Mouse (Mus musculus) adrenal gland, adult 18-20 months (tissue): ENCODE data around the gene Atg2b. TPM values are rescaled to one million over a fixed set of nuclear protein-coding genes. Genes with fewer than 3 reads are reported as not detected.
A peak's percentile ranks its signal among the peaks of the same experiment; 100 is the strongest.

Source experiments
- DNase-seq, 2 experiments: peaks; one replicate each; pipeline ENCODE4 v3.0.0; 2021 to 2022; ENCODE audit warnings: low spot score in 2 of 2
- long read RNA-seq, 2 experiments: library from polyadenylated mRNA; stranded (forward); transcript quantifications; one replicate each; pipeline ENCODE4 v2.0.0; 2021
- total RNA-seq, 2 experiments: library from RNA; stranded (reverse); gene quantifications; 1 replicate in 1 of 2; 2 replicates in 1 of 2; pipeline ENCODE4 v1.2.3; 2021

Atg2b gene
- total RNA-seq, result 10 to 100 TPM; 27.2 to 29.0 TPM
- long read RNA-seq, experiment 1, partial matches to known transcripts, result 2 of 5 reads
- long read RNA-seq, experiment 1, other reads (novel, unspliced or antisense), result 3 of 5 reads
- long read RNA-seq, experiment 2, partial matches to known transcripts, result 7 of 14 reads
- long read RNA-seq, experiment 2, other reads (novel, unspliced or antisense), result 7 of 14 reads

DNA sequence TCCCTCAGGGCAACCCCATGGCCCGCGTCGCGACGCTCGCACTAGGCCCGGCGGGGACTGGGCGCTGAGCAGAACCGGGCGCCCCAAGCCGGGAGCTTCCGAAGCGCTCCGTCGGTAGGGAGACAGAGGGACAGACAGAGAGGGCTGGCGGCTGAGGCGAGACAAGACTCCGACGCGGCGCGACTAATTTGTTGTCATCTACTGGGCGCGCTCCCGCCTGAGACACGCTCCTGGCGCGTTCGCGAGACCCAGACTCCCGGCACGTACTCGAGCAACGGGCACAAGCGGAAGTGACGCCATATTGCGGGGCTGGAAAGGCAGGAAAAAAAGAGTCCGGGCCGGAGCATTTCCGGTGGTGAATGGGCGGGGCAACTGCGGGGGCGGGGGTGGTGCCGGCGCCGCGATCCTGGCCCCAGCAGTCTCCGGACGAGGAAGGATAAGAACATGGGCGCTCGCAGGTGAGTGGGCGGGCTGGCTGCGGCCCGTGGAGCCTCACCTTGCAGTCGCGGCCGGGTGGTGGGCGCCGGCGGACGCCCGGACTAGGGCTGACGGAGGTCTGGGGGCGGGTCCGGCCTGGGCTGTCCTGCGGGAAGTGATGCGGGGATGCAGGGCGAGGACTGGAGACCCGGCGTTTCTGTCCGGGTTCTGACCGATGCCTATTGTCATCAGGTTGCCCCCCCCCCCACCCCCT is at the start of gene Atg2b:
Atg2b (minus strand) TSS at position 211 of the 691 bp plus-strand sequence.
- peak; percentile 91 to 94 for DNase-seq

DNA sequence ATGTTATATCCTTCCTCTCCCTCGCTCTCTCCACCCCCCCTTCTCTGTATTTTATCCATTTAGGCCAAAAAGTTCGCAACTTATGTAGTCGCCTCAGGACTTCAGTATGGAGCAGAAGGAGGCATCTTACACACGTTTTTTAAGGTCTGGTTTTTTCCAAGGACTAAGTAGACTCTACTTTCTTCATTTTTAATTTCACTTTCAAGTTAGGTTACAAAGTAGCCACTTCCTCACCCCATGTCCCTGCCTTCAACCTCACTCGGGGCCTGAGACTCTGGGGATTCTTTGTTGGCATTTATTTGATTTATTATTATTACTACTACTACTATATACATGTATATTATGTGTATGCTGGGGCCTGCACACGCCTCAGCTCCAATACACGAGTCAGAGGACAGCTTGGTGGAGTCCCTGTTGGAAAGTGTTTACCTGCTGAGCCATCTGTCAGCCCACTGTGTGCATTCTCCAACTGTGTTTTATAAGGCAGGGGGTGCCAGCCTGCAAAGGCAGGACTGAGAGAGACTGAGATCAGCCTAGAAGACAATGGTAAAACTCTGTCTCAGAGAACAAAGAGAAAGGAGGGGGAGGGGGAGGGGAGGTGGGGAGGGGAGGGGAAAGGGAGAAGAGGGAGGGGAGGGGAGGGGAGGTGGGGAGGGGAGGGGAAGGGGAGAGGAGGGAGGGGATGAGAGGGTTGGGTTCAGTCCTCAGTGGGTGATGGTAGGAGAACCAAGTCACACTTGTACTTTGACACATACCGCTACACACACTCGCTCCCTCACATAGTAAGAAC is 48.6 kb upstream of the Atg2b start:
- no peak for DNase-seq

DNA sequence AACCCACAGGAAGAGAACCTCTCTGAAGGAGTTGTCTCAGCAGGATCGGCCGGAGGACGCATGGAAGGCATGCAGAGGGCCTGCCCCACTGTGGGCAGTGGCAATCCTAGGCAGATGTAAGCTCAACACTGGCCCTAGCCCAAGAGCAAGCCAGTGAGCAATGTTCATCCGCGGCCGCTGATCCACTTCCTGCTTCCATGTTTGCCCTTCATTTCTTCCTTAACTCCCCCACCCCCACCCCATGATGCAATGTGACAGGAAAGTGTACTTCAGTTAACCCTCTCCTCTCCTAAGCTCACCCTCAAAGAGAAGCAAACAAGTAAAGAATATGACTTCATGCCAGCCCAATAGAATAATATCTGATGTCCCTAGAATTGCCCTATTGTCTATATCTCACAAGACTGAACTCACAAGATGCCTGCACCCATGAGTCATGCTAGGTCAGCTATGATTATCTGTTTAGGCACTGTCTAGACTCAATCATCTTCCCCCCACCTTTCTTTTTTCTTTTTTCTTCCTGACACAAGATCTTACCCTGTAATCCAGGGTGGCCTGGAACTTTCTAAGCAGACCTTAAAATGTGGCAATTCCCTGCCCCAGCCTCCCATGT is 45.9 kb upstream of the Atg2b start:
- DNase-seq, result no peak

DNA sequence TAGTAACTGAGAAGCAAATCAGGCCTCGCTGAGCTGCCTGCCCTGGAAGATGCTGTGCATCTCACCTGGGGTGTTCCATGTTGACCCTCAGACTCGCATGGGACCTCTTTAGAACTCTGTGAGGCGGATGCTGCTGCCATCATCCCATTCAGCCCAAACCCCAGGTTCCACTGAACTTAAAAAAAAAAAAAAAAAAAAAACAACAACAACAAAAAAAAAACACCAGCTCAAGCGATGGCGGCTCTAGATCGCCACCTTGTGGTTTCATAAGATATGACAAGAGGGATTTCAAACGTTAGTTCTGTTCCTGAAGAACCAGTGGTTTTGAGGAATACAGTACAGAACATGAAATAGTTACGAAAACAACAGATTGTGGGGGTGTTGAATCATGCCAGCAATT is 43.0 kb upstream of the Atg2b start:
- peak in 1 of 2 experiments; percentile 22 for DNase-seq

DNA sequence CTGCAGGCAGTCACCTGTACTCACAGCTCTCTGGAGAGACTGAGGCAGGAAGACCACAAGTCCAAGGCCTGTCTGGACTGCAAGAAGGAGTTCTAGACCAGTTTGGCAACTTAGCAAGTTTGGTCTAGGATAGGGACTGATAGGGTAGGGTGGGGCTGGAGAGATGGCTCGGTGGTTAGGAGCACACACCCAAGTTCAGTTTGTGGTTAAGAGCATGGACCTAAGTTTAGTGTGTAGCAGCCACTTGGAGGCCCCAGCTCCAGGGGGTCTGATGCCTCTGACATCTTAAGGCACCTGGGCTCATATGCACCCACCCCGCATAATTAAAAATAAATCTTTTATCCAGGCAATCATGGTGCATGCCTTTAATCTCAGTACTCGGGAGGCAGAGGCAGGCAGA is 42.3 kb upstream of the Atg2b start:
- no peak for DNase-seq

DNA sequence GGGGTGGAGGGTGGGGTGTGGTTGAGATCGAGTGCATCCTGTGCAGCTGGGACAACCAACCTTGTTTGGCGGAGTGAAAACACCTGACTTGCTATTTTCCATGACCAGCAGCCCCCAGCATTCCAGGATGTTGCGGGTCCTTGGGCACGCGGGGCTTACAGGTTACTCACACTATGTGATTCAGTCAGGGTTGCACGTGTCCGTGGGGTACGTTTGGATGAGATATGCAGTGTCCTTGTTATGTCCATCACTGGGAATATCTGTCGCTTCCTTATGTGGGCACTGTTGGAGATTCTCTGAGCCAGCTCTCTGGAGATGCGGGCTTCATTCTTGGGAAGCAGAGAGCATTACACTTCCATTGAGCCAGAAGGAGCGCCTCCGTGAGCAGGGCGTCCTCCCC is 40.7 kb upstream of the Atg2b start:
- no peak for DNase-seq

DNA sequence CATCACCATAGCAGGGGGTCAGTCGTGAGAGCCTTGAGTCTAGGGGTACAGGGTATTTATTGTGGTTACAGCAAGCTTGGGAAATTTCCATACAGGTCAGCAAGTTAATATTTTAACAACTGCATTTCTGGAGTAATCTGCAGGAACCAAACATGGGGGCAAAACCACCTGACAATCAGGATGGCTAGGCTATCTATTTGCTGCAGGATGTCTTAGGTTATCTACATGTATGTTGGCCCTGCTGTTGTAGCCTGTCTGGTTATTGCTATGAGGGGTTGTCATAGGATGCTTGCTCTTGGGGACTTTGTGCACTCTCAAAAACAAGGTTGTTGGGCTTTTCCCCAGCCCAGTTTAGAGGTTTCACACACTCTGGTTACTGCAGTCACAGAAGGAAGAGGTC is 39.6 kb upstream of the Atg2b start:
- DNase-seq, result no peak

DNA sequence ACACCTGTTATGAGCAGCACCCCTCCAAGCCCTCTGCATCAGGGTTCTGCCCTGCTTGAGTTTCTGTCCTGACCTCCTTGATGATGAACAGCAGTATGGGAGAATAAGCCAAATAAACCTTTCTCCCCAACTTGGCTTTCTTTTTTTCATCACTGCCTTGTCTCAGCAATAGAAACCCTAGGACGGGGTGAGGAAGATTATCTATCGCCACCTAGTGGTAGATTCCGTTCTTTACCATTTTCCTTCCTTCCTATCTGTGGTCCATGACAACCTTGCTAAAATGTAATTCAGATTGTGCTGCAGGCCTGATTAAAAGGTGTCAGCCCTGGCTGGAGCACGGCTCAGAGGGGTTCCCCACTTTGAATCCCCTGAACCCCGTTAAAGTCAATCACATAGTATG is 37.6 kb upstream of the Atg2b start:
- DNase-seq, result no peak

DNA sequence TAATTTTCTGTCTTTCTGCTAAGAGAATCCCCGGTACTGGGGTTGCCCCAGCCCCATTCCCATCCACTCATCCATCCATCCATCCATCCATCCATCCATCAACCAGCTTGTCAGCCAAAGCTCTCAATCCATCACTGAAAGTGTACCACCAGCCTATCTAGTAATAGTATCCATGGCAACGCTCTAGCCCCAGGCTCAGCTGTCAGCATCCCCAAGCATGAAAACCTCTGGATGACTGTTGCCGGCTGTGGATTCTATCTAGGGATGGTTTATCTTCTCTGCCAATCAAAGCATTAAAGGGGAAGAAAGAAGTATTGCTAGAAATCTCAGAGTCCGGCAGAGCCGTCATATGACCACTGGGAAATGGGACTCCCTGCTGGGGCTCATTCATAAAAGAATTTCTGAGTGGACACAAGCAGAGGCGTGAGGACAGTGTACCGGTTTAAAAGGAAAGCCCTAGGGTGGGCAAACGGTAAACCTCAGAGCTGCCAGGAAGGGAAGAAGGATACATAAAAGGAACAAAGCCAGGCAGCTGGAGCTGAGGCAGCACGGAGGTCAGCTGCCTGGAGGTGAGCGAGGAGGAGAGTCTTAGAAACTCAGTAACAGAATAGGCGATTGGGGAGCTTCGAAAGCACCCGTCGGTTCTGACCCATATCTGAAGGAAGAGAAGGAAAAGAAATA is 36.6 kb upstream of the Atg2b start:
- DNase-seq, result no peak

DNA sequence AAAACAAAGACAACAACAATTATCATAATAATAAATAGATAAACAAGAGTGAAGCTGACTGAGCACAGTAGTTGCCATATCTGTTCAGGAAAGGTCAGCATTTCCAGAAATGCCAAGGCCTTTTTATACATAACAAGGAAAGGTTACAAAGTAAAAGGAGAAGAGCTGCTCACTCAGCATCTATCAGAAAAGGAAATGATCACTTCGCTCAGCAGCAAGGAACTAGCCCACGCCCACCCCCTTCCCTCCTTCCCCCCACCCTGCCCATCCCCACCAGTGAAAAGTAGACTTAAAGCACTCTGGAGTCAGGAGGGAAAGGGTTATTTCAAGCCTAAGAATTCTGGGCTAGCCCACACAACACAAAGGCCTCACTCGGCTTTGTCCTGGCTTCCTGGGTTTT is 35.2 kb upstream of the Atg2b start:
- no peak for DNase-seq

DNA sequence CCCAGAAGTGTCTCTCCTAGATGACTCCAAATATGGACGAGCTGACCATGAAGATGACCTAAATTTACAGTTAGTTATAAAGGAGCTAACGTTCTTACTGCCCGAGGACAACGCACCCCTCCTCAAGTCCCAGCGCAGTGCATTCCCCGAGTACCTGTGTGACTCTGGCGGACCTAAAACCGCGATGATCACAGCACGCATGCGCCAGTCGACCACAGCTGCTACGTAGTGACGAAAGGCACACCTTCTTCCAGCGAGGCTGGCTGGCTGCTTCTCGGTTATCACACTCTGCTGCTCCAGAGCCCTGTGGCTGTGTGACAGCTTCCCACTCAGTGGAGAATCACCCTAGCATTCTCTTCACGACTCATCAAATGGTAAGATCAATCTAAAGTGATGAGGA is 33.6 kb upstream of the Atg2b start:
- DNase-seq, result peak in 1 of 2 experiments; percentile 36

DNA sequence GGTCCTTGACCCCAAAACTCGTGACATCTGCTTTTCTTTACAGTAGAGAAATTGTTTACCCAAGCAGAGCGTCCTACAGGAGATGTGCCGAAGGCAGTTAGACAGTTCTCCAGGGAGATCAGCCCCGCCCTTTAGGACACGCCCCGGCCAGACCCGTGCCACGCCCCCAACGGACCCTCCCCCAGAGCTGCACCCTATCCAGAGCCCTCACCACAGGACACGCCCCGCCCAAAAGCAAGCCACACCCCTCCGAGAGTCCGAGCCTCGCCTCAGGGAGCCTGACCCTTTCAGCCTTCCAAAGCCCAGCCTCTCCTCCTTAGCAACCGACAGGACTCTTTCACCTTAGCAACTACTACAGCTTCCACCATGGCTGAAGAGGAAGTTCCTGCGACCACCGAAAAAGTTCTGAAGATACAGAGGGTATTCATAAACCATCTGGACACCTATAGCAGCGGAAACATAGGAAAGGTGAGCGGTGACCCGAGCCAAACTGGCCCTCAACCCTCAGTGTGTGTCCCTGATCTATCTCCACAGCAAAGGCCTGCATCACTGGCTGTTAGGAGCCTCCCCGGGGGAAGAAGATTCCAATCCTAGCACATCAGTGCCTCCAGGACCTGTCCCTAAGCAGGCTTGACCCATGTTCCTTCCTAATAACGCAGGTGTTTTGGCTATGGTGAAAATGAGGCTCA is 20.9 kb upstream of the Atg2b start, which contains the start of gene Ak7:
Ak7 (plus strand) TSS at position 178 of the 689 bp plus-strand sequence.
- DNase-seq, result peak; percentile 58 to 62

DNA sequence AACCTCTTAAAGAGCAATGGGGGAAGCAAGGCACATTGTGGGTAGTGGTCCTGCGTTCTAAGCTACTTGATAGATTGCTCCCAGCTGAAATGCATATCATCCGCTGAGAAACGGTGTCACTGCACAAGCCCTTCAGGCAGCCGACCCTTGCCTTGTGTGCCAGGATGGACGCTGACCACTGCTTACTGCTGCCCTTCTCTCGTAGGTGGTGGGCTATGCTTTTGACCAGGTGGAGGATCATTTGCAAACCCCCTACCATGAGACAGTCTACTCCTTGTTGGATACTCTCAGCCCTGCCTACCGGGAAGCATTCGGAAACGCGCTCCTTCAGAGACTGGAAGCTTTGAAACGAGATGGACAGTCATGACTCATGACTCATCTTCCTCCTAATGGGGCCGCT is 15.4 kb upstream of the Atg2b start:
- no peak for DNase-seq

DNA sequence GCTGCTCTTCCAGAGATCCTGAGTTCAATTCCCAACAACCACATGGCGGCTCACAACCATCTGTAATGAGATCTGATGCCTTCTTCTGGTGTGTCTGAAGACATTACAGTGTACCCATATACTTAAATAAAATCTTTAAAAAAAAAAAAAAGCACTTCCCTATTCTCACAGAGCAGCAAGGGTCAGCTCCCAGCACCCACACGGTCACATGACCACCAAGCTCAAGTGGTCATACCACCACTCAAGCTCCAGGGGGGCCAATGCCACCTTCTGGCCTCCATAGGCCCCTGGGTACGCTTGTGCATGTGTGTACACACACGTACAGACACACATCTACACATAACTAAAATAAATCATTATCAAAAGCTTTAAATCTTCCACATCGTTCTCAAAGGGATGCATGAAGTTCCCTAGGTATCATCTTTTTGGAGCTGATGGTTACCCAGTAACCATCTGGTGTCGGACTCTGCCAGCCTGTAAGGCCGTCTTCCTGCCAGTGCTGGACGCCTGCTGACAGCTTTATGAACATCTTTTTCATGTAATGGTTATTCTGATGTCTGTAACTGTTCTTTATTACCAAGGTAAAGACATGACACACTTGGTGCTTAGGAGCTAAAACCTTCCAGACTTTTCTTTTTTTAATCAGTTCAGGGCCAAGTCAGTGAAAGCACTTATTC is 12.2 kb upstream of the Atg2b start:
- DNase-seq, result no peak

DNA sequence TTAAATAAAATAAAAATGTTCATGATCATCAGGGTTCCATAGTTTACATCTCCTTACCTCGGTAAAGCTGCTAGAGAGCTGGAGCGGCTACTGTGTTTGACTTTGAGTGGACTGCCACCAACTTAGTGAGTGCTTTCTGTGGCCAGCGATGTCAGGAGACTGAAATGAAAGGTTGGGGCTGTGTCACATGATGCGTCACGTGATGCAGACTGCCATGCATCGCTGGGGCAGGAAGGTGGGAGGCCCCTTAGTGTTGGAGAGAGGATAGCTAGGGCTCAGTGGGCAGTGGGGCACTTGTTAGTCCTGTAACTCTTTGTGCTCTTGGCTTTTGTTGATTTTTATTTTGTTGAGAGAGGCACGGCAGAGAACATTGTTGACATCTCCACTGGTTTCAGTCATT is 10.8 kb upstream of the Atg2b start:
- no peak for DNase-seq

DNA sequence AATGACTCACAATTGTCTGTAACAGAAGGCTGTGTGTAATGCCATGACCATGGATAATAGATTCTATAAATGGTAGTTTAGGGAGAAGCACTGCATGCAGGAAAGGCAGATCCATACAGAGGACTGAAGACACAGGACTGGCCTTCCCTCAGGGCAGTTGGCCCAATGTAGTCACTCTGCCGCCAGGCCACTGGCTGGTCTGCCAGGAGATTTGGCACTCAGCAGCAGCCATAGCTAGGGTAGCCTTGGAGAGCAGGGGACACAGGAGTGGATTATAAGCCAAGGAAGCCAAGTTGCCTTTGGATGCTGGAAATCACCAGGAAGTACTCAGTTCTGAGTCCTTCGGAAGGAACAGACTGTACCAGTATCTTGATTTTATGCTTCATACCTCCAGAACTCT is 9.0 kb upstream of the Atg2b start:
- DNase-seq, result no peak

DNA sequence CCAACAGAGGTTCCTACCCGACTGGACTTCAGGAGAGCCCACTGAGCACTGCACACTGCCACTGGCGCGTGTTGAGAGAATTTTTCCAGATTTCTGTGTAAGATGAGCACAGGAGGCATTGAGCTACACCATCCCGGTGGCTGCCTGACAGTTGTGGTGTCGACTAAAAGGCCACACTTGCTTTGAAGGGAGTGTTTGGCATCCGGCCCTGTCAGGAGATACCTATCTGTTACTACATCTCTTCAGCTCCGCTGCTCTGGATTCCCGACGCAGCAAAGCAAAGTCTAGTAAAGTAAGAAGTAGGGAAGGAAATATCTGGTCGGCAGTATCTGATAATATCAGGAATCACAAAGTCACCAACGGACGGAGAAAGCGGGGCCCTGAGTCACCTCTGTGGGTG is 4.4 kb upstream of the Atg2b start:
- no peak for DNase-seq

DNA sequence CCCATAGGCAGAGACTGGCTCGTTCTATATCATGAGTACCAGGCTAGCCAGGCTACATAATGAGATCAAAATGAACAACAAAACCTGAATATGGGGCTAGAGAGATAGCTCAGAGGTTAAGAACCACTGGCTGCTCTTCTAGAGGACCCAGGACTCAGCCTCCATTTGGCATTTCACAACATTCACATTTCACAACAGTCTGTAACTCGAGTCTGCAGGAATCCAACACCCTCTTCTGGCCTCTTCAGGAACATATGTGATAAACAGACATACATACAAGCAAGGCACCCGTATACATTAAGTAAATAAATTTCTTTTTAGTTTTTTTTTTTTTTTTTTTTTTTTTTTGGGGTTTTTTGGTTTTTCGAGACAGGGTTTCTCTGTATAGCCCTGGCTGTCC is 3.5 kb upstream of the Atg2b start:
- DNase-seq, result no peak

DNA sequence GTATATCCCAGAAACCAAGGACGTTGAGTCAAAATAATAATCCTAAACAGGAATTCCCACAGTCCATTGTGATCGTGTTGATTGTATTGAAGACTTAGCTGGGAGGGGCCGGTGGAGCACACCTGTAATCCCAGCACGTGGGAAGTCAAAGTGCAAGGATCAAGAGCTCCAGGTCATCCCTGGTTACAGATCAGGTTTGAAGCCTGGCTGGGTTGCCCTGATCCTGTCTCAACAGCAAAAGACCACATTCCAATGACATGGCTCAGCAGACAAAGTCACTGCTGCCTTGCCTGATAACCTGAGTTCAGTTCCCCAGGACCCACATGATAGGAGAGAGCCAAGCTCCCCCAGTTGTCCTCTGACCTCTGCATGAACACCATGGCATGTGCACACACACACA is 2.4 kb upstream of the Atg2b start:
- DNase-seq, result no peak

DNA sequence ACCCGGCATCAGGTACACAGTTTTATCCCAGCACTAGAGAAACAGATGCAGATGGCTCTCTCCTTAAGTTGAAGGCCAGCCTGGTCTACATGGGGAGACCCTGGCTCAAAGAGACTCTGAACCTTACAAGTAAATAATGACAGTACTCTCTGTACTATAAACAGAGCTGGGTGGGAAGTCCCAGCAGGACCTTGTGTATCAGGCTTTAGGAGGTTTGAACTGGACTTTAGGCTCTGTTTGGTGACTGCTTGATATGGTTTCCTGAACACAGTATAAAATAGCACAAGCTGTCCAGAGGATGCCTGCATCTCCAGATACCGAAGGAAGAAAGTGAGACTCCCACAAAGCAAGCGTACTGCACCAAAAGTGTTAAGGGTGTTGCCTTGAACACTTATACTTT is 1.8 kb upstream of the Atg2b start:
- no peak for DNase-seq
